Mouse (Mus musculus) kidney, embryonic 14.5 days (tissue): Measurements from ENCODE around the gene Fcgbp. TPM values are rescaled to one million over a fixed set of nuclear protein-coding genes. Genes with fewer than 3 reads are reported as not detected.
"Not testable (repeated sequence)": the region's sequence is repeated elsewhere in the genome, so short reads cannot be mapped to it uniquely, and the experiment has no call there.

ENCODE experiments used
- ATAC-seq: fragments of 200-750 bp; cut with Nextera tagmentation; 2 replicates; pipeline ENCODE4 v1.8.0; 2017; ENCODE audit warnings: moderate number of reproducible peaks, mild to moderate bottlenecking, moderate TSS enrichment, moderate library complexity; ENCODE audit not compliant: low FRiP score, low TSS enrichment
- H3K27ac ChIP-seq: fragments of 300-500 bp; sonication (generic); 2 replicates; pipeline ENCODE4 v1.5.1; 2014; ENCODE audit warnings: low read depth, mild to moderate bottlenecking, low read length, moderate library complexity, mixed read lengths
- H3K27me3 ChIP-seq: fragments of 300-500 bp; sonication (generic); 2 replicates; pipeline ENCODE4 v1.6.1; 2014; ENCODE audit warnings: mild to moderate bottlenecking, low read length; ENCODE audit not compliant: control insufficient read depth, insufficient read depth
- H3K36me3 ChIP-seq: fragments of 300-500 bp; sonication (generic); 2 replicates; pipeline ENCODE4 v1.6.1; 2014; ENCODE audit warnings: low read length, mixed read lengths; ENCODE audit not compliant: control insufficient read depth, insufficient read depth
- H3K4me1 ChIP-seq: fragments of 300-500 bp; sonication (generic); 2 replicates; pipeline ENCODE4 v1.6.1; 2014; ENCODE audit warnings: low read length, mixed read lengths; ENCODE audit not compliant: control insufficient read depth, insufficient read depth
- H3K4me2 ChIP-seq: fragments of 300-500 bp; sonication (generic); replicated peaks from 2 replicates; pipeline ENCODE4 v1.6.1; 2014; ENCODE audit warnings: low read depth, mild to moderate bottlenecking, low read length
- H3K4me3 ChIP-seq: fragments of 300-500 bp; sonication (generic); 2 replicates; pipeline ENCODE4 v1.5.1; 2014; ENCODE audit warnings: mild to moderate bottlenecking, low read length
- H3K9ac ChIP-seq: fragments of 300-500 bp; sonication (generic); 2 replicates; pipeline ENCODE4 v1.6.1; 2014; ENCODE audit warnings: low read depth, mild to moderate bottlenecking, low read length, moderate library complexity
- H3K9me3 ChIP-seq: fragments of 300-500 bp; sonication (generic); 2 replicates; pipeline ENCODE4 v1.6.1; 2016; ENCODE audit warnings: low read length; ENCODE audit not compliant: control insufficient read depth
- WGBS: fragments of 180-500 bp; shearing (Covaris S2); extraction: QIAGEN DNeasy Blood & Tissue Kit; methylation state at CpG from one replicate; pipeline ENCODE4 v1.1.7; 2014; 5-methylcytosine and 5-hydroxymethylcytosine counted together
- polyA plus RNA-seq: library from polyadenylated mRNA; unstranded; fragments of >200 nt; fragmentation: Nextera tagmentation; extraction: Ambion mirVana; gene quantifications from 2 replicates; pipeline ENCODE4 v1.2.1, GENCODE M21; 2014

The Fcgbp gene
- polyA plus RNA-seq, 1 experiment from 2014 or later, result 0.49 TPM

- H3K4me3 ChIP-seq, result no peak overlapping the region
- no peaks in the 10 kb centered on the region for H3K27me3 ChIP-seq
- no peak overlapping the region for H3K9ac ChIP-seq
- no peaks in the 10 kb centered on the region for H3K36me3 ChIP-seq
- H3K27ac ChIP-seq, result no peak overlapping the region
- no peak for ATAC-seq
- no peaks in the 10 kb centered on the region for H3K9me3 ChIP-seq
- 64% methylated on average over 7 of the region's 7 CpGs for WGBS
- no peaks in the 10 kb centered on the region for H3K4me1 ChIP-seq
- no peak overlapping the region for H3K4me2 ChIP-seq
These were observed 13.2 kb downstream of the Fcgbp start for GRCm38 (mm10) chr7:28084215-28084614.

- no peaks in the 10 kb centered on the region for H3K36me3 ChIP-seq
- H3K27me3 ChIP-seq, result no peaks in the 10 kb centered on the region
- H3K9me3 ChIP-seq, result no peaks in the 10 kb centered on the region
- no peak overlapping the region for H3K4me2 ChIP-seq
- no peak for ATAC-seq
- H3K9ac ChIP-seq, result no peak overlapping the region
- H3K4me1 ChIP-seq, result no peaks in the 10 kb centered on the region
- no peak overlapping the region for H3K4me3 ChIP-seq
- no peak overlapping the region for H3K27ac ChIP-seq
- WGBS, result 85% methylated on average over 16 of the region's 16 CpGs
These were observed 15.2 kb downstream of the Fcgbp start for GRCm38 (mm10) chr7:28086236-28086635.

DNA sequence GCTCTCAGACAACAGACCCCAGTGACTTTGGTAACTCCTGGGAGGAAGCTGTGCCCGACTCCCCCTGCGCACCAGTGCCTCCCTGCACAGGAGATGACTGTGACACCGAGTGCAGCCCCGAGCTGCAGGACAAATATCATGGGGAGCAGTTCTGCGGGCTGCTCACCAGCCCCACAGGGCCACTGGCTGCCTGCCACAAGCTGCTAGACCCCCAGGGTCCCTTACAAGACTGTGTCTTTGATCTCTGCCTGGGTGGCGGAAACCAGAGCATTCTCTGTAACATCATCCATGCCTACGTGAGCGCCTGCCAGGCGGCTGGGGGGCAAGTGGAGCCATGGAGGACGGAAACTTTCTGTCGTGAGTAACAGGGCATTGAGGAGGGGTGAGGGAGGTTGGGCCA lies 22.5 kb downstream of the Fcgbp start:
- Histone ChIP-seq H3K4me2 (no peak overlapping the region), H3K4me1 (no peaks in the 10 kb centered on the region), H3K9me3 (no peaks in the 10 kb centered on the region), H3K27me3 (no peaks in the 10 kb centered on the region), H3K36me3 (no peaks in the 10 kb centered on the region), H3K27ac (no peak overlapping the region), H3K4me3 (no peak overlapping the region), H3K9ac (no peak overlapping the region)
- WGBS, result 23% methylated on average over 11 of the region's 11 CpGs
- ATAC-seq, result no peak

GRCm38 (mm10) chr7:28099101-28099500 lies 28.1 kb downstream of the Fcgbp start:
- H3K4me1 ChIP-seq, result no peaks in the 10 kb centered on the region
- no peak overlapping the region for H3K9ac ChIP-seq
- H3K4me3 ChIP-seq, result no peak overlapping the region
- ATAC-seq, result no peak
- H3K27ac ChIP-seq, result no peak overlapping the region
- 92% methylated on average over 16 of the region's 16 CpGs for WGBS
- no peaks in the 10 kb centered on the region; the same call in 1 of the 2 replicates for H3K9me3 ChIP-seq
- no peaks in the 10 kb centered on the region for H3K36me3 ChIP-seq
- no peaks in the 10 kb centered on the region for H3K27me3 ChIP-seq
- no peak overlapping the region for H3K4me2 ChIP-seq

DNA sequence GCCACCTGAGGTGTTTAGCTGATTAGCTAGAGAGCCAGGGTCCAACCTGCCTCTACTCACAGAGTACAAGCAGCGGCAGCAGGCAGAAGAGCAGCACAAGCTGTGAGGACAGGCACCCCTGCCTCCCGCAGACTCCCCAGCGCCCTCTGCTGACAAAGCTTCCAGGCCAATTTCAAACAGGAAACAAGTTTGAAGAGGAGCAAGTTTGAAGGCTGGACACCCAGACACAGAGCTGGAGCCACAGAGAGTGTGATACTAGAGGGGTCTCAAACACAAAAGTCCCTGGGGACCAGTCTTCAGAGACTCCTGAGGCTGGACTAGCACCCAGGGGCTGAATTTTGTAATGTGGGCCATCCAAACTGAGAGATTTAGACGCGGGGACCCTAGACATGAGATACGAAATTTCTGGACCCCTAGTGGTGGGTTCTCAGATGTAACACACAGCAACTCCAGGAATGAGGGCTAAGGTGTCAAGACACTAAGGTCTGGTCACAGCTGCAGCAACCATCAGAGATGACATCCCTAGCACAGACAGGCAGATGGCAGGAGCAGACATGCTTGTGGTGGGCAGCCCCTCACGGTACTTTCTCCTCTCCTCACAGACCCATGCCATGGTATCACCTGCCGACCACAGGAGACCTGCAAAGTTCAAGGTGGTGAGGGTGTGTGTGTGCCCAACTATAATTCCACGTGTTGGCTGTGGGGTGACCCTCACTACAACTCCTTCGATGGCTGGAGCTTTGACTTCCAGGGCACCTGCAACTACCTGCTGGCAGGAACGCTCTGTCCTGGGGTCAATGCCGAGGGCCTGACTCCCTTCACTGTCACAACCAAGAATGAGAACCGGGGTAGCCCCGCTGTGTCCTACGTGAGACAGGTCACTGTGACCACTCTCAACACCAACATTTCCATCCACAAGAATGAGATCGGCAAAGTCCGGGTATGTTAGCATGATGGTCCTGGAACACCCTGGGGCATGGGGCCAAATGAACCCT lies 29.9 kb downstream of the Fcgbp start:
- no peaks in the 10 kb centered on the region for H3K36me3 ChIP-seq
- no peak for ATAC-seq

GRCm38 (mm10) chr7:28102936-28103335 lies 31.9 kb downstream of the Fcgbp start:
- not testable (repeated sequence) for H3K4me3 ChIP-seq, H3K27me3 ChIP-seq, H3K9me3 ChIP-seq, H3K9ac ChIP-seq, H3K27ac ChIP-seq, H3K4me1 ChIP-seq, ATAC-seq, H3K4me2 ChIP-seq, H3K36me3 ChIP-seq
- 43% methylated on average over 4 of the region's 5 CpGs for WGBS

More for the DNA sequence above, 29.9 kb downstream of the Fcgbp start:
- Histone ChIP-seq H3K4me2 (no peak overlapping the region), H3K4me1 (no peaks in the 10 kb centered on the region), H3K4me3 (no peak overlapping the region), H3K27me3 (no peaks in the 10 kb centered on the region), H3K27ac (no peak overlapping the region), H3K9ac (no peak overlapping the region), H3K9me3 (no peaks in the 10 kb centered on the region; the same call in 1 of the 2 replicates)
- WGBS, result 71% methylated on average over 17 of the region's 17 CpGs

- Histone ChIP-seq H3K9ac (peak overlapping the region; percentile 32; the same call in 1 of the 2 replicates), H3K27me3 (no peaks in the 10 kb centered on the region), H3K27ac (no peak overlapping the region), H3K4me1 (no peaks in the 10 kb centered on the region), H3K36me3 (no peaks in the 10 kb centered on the region), H3K4me2 (peak overlapping the region; percentile 44), H3K9me3 (no peaks in the 10 kb centered on the region), H3K4me3 (peak overlapping the region; percentile 16)
- 5% methylated on average over 23 of the region's 23 CpGs for WGBS
- ATAC-seq, result peak; percentile 82
These were observed 33.6 kb downstream of the Fcgbp start for GRCm38 (mm10) chr7:28104670-28105069.

DNA sequence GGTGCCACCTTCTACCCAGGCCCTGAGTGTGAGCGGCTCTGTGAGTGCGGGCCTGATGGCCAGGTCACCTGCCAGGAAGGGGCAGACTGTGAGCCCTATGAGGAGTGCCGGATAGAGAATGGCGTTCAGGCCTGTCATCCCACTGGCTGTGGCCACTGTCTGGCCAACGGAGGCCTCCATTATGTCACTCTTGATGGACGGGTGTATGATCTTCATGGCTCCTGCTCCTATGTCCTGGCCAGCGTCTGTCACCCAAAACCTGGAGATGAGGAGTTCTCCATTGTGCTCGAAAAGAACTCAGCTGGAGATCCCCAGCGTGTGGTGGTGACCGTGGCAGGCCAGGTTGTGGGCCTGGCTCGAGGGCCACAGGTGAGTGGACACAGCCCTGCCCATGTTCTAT lies 35.2 kb downstream of the Fcgbp start:
- H3K36me3 ChIP-seq, result no peaks in the 10 kb centered on the region
- ATAC-seq, result no peak
- H3K27ac ChIP-seq, result no peak overlapping the region
- no peak overlapping the region for H3K4me3 ChIP-seq
- no peak overlapping the region for H3K9ac ChIP-seq
- H3K27me3 ChIP-seq, result no peaks in the 10 kb centered on the region
- H3K4me1 ChIP-seq, result no peaks in the 10 kb centered on the region
- 91% methylated on average over 11 of the region's 11 CpGs for WGBS
- H3K9me3 ChIP-seq, result no peaks in the 10 kb centered on the region
- no peak overlapping the region for H3K4me2 ChIP-seq

DNA sequence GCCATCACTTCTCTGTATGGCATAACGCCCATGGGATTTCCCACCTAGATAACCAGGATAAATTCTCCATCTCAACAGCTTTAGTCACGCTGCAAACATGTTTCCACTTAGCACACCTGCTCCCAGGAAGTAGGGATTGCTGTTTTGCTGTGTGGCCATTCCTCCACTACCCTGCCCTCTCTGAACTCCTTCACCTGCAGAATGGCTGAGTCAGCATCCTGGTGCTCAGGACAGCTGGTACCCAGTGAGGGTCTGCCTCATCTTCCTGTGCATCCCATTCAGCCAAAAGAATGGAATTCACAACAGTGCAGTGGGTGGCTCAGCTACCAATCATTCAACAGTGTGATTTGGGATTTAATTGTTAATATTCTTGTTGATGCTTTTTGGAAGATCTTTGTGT lies 43.6 kb downstream of the Fcgbp start:
- H3K4me1 ChIP-seq, result no peaks in the 10 kb centered on the region
- H3K9ac ChIP-seq, result no peak overlapping the region
- no peak overlapping the region for H3K27ac ChIP-seq
- 88% methylated on average over 2 of the region's 2 CpGs for WGBS
- no peak overlapping the region for H3K4me2 ChIP-seq
- H3K4me3 ChIP-seq, result no peak overlapping the region
- no peaks in the 10 kb centered on the region for H3K27me3 ChIP-seq
- no peaks in the 10 kb centered on the region for H3K9me3 ChIP-seq
- H3K36me3 ChIP-seq, result no peaks in the 10 kb centered on the region
- ATAC-seq, result no peak
